Mouse (Mus musculus): ENCODE results near the gene Rpl31. TPM values are rescaled to one million over a fixed set of nuclear protein-coding genes. Genes with fewer than 3 reads are reported as not detected.

Gene Rpl31
- polyA plus RNA-seq, 1 experiment from 2014 or later, result 696 TPM

- ATAC-seq (replicated peaks; ENCODE audit: low FRiP score, low read depth), result 0 out of 2 replicates have a peak, but pooled peaks have one; percentile 14
- H3K36me3 ChIP-seq (ENCODE audit: insufficient read depth, low read length), result 0 out of 2 replicates have a peak, but pooled peaks cover 2% of the 10 kb centered on the region
- no peak overlapping the region for H3K4me2 ChIP-seq (ENCODE audit: low read length)
- no peak for DNase-seq (ENCODE audit: low spot score)
- no peaks in the 10 kb centered on the region for H3K27me3 ChIP-seq (ENCODE audit: insufficient read depth, low read length)
- no peak overlapping the region for H3K9ac ChIP-seq (ENCODE audit: low read depth, low read length)
- no peaks in the 10 kb centered on the region; the same call in 1 of the 2 replicates for H3K4me1 ChIP-seq (replicated peaks; ENCODE audit: insufficient read depth, low read length)
- H3K27ac ChIP-seq, result peak overlapping the region; percentile 22; the same call in 1 of the 2 replicates
- no peak for TF ChIP-seq CTCF (IDR thresholded peaks at IDR 0.05; ENCODE audit: low read depth)
- no peak overlapping the region for H3K4me3 ChIP-seq (replicated peaks; ENCODE audit: low read depth, low read length)
- 58% methylated on average over 5 of the region's 5 CpGs for WGBS
- H3K9me3 ChIP-seq (replicated peaks; ENCODE audit: low read length), result no peaks in the 10 kb centered on the region
Observed at GRCm38 (mm10) chr1:39379021-39379420, 11.4 kb downstream of the Rpl31 start.

- TF ChIP-seq CTCF (IDR thresholded peaks at IDR 0.05; ENCODE audit: low read depth), result no peak
- H3K36me3 ChIP-seq (ENCODE audit: insufficient read depth, low read length), result no peaks in the 10 kb centered on the region
- DNase-seq (ENCODE audit: low spot score) (no peak), ATAC-seq (replicated peaks; ENCODE audit: low FRiP score, low read depth) (no peak)
- H3K4me1 ChIP-seq (replicated peaks; ENCODE audit: insufficient read depth, low read length), result no peaks in the 10 kb centered on the region; the same call in 1 of the 2 replicates
- H3K9ac ChIP-seq (ENCODE audit: low read depth, low read length), result no peak overlapping the region
- no peak overlapping the region for H3K27ac ChIP-seq
- H3K9me3 ChIP-seq (replicated peaks; ENCODE audit: low read length), result no peaks in the 10 kb centered on the region
- 83% methylated on average over 9 of the region's 9 CpGs for WGBS
- H3K27me3 ChIP-seq (ENCODE audit: insufficient read depth, low read length), result no peaks in the 10 kb centered on the region
- no peak overlapping the region for H3K4me3 ChIP-seq (replicated peaks; ENCODE audit: low read depth, low read length)
- no peak overlapping the region for H3K4me2 ChIP-seq (ENCODE audit: low read length)
Observed at GRCm38 (mm10) chr1:39381017-39381416, 13.4 kb downstream of the Rpl31 start.

- ATAC-seq (replicated peaks; ENCODE audit: low FRiP score, low read depth), result no peak
Observed at GRCm38 (mm10) chr1:39384914-39385313, 17.3 kb downstream of the Rpl31 start.

GRCm38 (mm10) chr1:39386456-39386855 is 18.8 kb downstream of the Rpl31 start:
- Histone ChIP-seq H3K27me3 (ENCODE audit: insufficient read depth, low read length) (no peaks in the 10 kb centered on the region), H3K36me3 (ENCODE audit: insufficient read depth, low read length) (0 out of 2 replicates have a peak, but pooled peaks cover 6% of the 10 kb centered on the region), H3K9ac (ENCODE audit: low read depth, low read length) (no peak overlapping the region), H3K4me1 (replicated peaks; ENCODE audit: insufficient read depth, low read length) (no peaks in the 10 kb centered on the region), H3K4me3 (replicated peaks; ENCODE audit: low read depth, low read length) (no peak overlapping the region), H3K9me3 (replicated peaks; ENCODE audit: low read length) (no peaks in the 10 kb centered on the region), H3K27ac (no peak overlapping the region), H3K4me2 (ENCODE audit: low read length) (no peak overlapping the region)
- 74% methylated on average over 3 of the region's 3 CpGs for WGBS
- ATAC-seq (replicated peaks; ENCODE audit: low FRiP score, low read depth) (no peak), DNase-seq (ENCODE audit: low spot score) (no peak)
- no peak for TF ChIP-seq CTCF (IDR thresholded peaks at IDR 0.05; ENCODE audit: low read depth)

More at GRCm38 (mm10) chr1:39384914-39385313, 17.3 kb downstream of the Rpl31 start:
- Histone ChIP-seq H3K36me3 (ENCODE audit: insufficient read depth, low read length) (0 out of 2 replicates have a peak, but pooled peaks cover 6% of the 10 kb centered on the region), H3K27me3 (ENCODE audit: insufficient read depth, low read length) (no peaks in the 10 kb centered on the region), H3K4me3 (replicated peaks; ENCODE audit: low read depth, low read length) (no peak overlapping the region), H3K4me2 (ENCODE audit: low read length) (no peak overlapping the region), H3K4me1 (replicated peaks; ENCODE audit: insufficient read depth, low read length) (no peaks in the 10 kb centered on the region), H3K9me3 (replicated peaks; ENCODE audit: low read length) (no peaks in the 10 kb centered on the region), H3K9ac (ENCODE audit: low read depth, low read length) (no peak overlapping the region), H3K27ac (no peak overlapping the region)
- no peak for TF ChIP-seq CTCF (IDR thresholded peaks at IDR 0.05; ENCODE audit: low read depth)
- WGBS, result 63% methylated on average over 9 of the region's 9 CpGs
- no peak for DNase-seq (ENCODE audit: low spot score)

- no peaks in the 10 kb centered on the region for H3K9me3 ChIP-seq (replicated peaks; ENCODE audit: low read length)
- no peak overlapping the region for H3K4me2 ChIP-seq (ENCODE audit: low read length)
- H3K4me3 ChIP-seq (replicated peaks; ENCODE audit: low read depth, low read length), result no peak overlapping the region
- H3K27ac ChIP-seq, result no peak overlapping the region
- DNase-seq (ENCODE audit: low spot score) (no peak), ATAC-seq (replicated peaks; ENCODE audit: low FRiP score, low read depth) (no peak)
- TF ChIP-seq CTCF (IDR thresholded peaks at IDR 0.05; ENCODE audit: low read depth), result no peak
- WGBS, result 77% methylated on average over 4 of the region's 4 CpGs
- no peaks in the 10 kb centered on the region for H3K4me1 ChIP-seq (replicated peaks; ENCODE audit: insufficient read depth, low read length)
- H3K36me3 ChIP-seq (ENCODE audit: insufficient read depth, low read length), result 0 out of 2 replicates have a peak, but pooled peaks cover 6% of the 10 kb centered on the region
- H3K9ac ChIP-seq (ENCODE audit: low read depth, low read length), result no peak overlapping the region
- H3K27me3 ChIP-seq (ENCODE audit: insufficient read depth, low read length), result no peaks in the 10 kb centered on the region
Observed at GRCm38 (mm10) chr1:39387497-39387896, 19.9 kb downstream of the Rpl31 start.

- ATAC-seq (replicated peaks; ENCODE audit: low FRiP score, low read depth) (no peak), DNase-seq (ENCODE audit: low spot score) (no peak)
- Histone ChIP-seq H3K27ac (no peak overlapping the region), H3K4me2 (ENCODE audit: low read length) (no peak overlapping the region), H3K9ac (ENCODE audit: low read depth, low read length) (no peak overlapping the region), H3K36me3 (ENCODE audit: insufficient read depth, low read length) (0 out of 2 replicates have a peak, but pooled peaks cover 6% of the 10 kb centered on the region), H3K4me1 (replicated peaks; ENCODE audit: insufficient read depth, low read length) (no peaks in the 10 kb centered on the region), H3K9me3 (replicated peaks; ENCODE audit: low read length) (no peaks in the 10 kb centered on the region), H3K4me3 (replicated peaks; ENCODE audit: low read depth, low read length) (no peak overlapping the region), H3K27me3 (ENCODE audit: insufficient read depth, low read length) (no peaks in the 10 kb centered on the region)
- no peak for TF ChIP-seq CTCF (IDR thresholded peaks at IDR 0.05; ENCODE audit: low read depth)
- WGBS, result 84% methylated on average over 2 of the region's 2 CpGs
Observed at GRCm38 (mm10) chr1:39388163-39388562, 20.5 kb downstream of the Rpl31 start.

- 83% methylated on average over 11 of the region's 11 CpGs for WGBS
- no peak for TF ChIP-seq CTCF (IDR thresholded peaks at IDR 0.05; ENCODE audit: low read depth)
Observed at GRCm38 (mm10) chr1:39389338-39389737, 21.7 kb downstream of the Rpl31 start.

More at GRCm38 (mm10) chr1:39389338-39389737, 21.7 kb downstream of the Rpl31 start:
- no peak overlapping the region for H3K9ac ChIP-seq (ENCODE audit: low read depth, low read length)
- ATAC-seq (replicated peaks; ENCODE audit: low FRiP score, low read depth) (no peak), DNase-seq (ENCODE audit: low spot score) (no peak)
- H3K27ac ChIP-seq, result no peak overlapping the region
- no peak overlapping the region for H3K4me3 ChIP-seq (replicated peaks; ENCODE audit: low read depth, low read length)
- H3K4me2 ChIP-seq (ENCODE audit: low read length), result no peak overlapping the region
- H3K36me3 ChIP-seq (ENCODE audit: insufficient read depth, low read length), result 0 out of 2 replicates have a peak, but pooled peaks cover 6% of the 10 kb centered on the region
- H3K27me3 ChIP-seq (ENCODE audit: insufficient read depth, low read length), result no peaks in the 10 kb centered on the region
- no peaks in the 10 kb centered on the region for H3K4me1 ChIP-seq (replicated peaks; ENCODE audit: insufficient read depth, low read length)
- no peaks in the 10 kb centered on the region for H3K9me3 ChIP-seq (replicated peaks; ENCODE audit: low read length)

Data from kidney, postnatal 0 days (tissue).